Mouse (Mus musculus) testis, adult 2 months (tissue): ENCODE data around the gene Cox10.

Experiments
- CTCF ChIP-seq: fragments of 200-500 bp; IDR thresholded peaks from 2 replicates; pipeline ENCODE4 v1.5.1; 2012; ENCODE audit warnings: low read depth, mild to moderate bottlenecking, inconsistent platforms, low read length, moderate library complexity; ENCODE audit not compliant: control insufficient read depth, insufficient read depth, insufficient replicate concordance
- POLR2A ChIP-seq: fragments of 200-500 bp; IDR thresholded peaks from 2 replicates; pipeline ENCODE4 v1.6.1; 2012; ENCODE audit warnings: low read depth, mild to moderate bottlenecking, inconsistent platforms, low read length, moderate library complexity; ENCODE audit not compliant: control insufficient read depth

DNA sequence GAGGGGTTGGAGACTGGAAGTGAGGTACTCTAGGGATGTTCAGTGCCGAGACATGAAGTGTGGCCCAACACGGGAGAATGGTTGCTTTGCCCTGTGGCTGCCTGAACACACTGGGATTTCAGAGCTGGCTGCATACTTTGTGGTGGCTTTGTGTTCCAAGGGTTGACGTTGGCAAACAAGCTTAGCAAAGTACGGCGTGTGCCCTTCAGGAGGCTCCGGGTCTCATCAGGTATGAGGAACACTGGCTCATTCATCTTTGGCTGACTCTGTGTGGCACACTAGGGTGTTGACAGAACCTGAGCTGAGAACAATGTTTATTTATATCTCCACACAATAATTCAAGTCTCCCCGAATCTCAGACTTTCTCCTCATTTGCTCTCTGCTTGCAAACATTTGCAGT lies 11.9 kb upstream of the Cox10 start:
- TF ChIP-seq CTCF: no peak
- no peak for TF ChIP-seq POLR2A
